ENCODE assay signal across 9 mouse cellular contexts in genomic region chr4:21930971-21931771, GRCm38 (mm10). TPM values are rescaled to one million over a fixed set of nuclear protein-coding genes. Genes with fewer than 3 reads are reported as not detected.
DNase-seq lines count a peak whose midpoint lies in the region; ATAC-seq lines count a peak whose summit lies in the region.
"Had no signal": no experiment of that assay in that cellular context is flagged by ENCODE, and none has a peak within 500 bp of the region (broad histone marks: within the 10 kb centered on the region; RNA-seq: fewer than 3 reads in every experiment).

TSS of gene Faxc (plus strand) at chr4:21931329.

- no peaks in the 10 kb centered on the region for H3K27me3 ChIP-seq in embryonic facial prominence, embryonic 14.5 days (replicated peaks; ENCODE audit: control insufficient read depth, insufficient read depth, low read length)
- no peaks in the 10 kb centered on the region for H3K27me3 ChIP-seq in limb, embryonic 13.5 days
- no peaks in the 10 kb centered on the region for H3K27me3 ChIP-seq in midbrain, embryonic 16.5 days (ENCODE audit: control insufficient read depth, insufficient read depth, low read depth, low read length)

- peak; percentile 79 for DNase-seq in 3134 (ENCODE audit: extremely low read depth, insufficient read length, low spot score)
- DNase-seq in adrenal gland, postnatal 4 days (ENCODE audit: low spot score in 2 of 2): no peak
- DNase-seq in embryonic facial prominence, embryonic 14.5 days (ENCODE audit: low spot score): peak; percentile 71
- peak; percentile 11 to 24 for DNase-seq in heart, adult 9 months (ENCODE audit: low spot score in 2 of 2)
- DNase-seq in kidney, adult 8-10 months: peak; percentile 2 to 4
- peak; percentile 56 for DNase-seq in testis, postnatal 10 days (ENCODE audit: low spot score)

- peak within 1 kb of the TSS; percentile 84 for H3K27ac ChIP-seq in embryonic facial prominence, embryonic 14.5 days (replicated peaks; ENCODE audit: low read depth, low read length)
- peak within 1 kb of the TSS; percentile 90 for H3K27ac ChIP-seq in limb, embryonic 13.5 days
- H3K27ac ChIP-seq in midbrain, embryonic 16.5 days (ENCODE audit: low read length): peak within 1 kb of the TSS; percentile 100

- WGBS in embryonic facial prominence, embryonic 14.5 days: under 1% methylated on average over 25 of the region's 83 CpGs
- WGBS in limb, embryonic 13.5 days: under 1% methylated on average over 73 of the region's 83 CpGs
- under 1% methylated on average over 74 of the region's 83 CpGs for WGBS in midbrain, embryonic 16.5 days

- no peaks in the 10 kb centered on the region for H3K9me3 ChIP-seq in embryonic facial prominence, embryonic 14.5 days (ENCODE audit: control insufficient read depth, low read length)
- H3K9me3 ChIP-seq in limb, embryonic 13.5 days: no peaks in the 10 kb centered on the region
- no peaks in the 10 kb centered on the region for H3K9me3 ChIP-seq in midbrain, embryonic 16.5 days (replicated peaks; ENCODE audit: control insufficient read depth, low read length, poor library complexity, severe bottlenecking)

- H3K9ac ChIP-seq in embryonic facial prominence, embryonic 14.5 days (ENCODE audit: low read depth, low read length): peak within 1 kb of the TSS; percentile 96
- peak within 1 kb of the TSS; percentile 94 for H3K9ac ChIP-seq in limb, embryonic 13.5 days
- H3K9ac ChIP-seq in midbrain, embryonic 16.5 days (ENCODE audit: low read depth, low read length): peak within 1 kb of the TSS; percentile 100

- H3K4me2 ChIP-seq in embryonic facial prominence, embryonic 14.5 days (ENCODE audit: low read depth, low read length): peak within 1 kb of the TSS; percentile 82
- peak within 1 kb of the TSS; percentile 84 for H3K4me2 ChIP-seq in limb, embryonic 13.5 days (replicated peaks)
- H3K4me2 ChIP-seq in midbrain, embryonic 16.5 days (ENCODE audit: low read length): peak within 1 kb of the TSS; percentile 79

- peak within 1 kb of the TSS; percentile 83 for H3K4me3 ChIP-seq in embryonic facial prominence, embryonic 14.5 days (ENCODE audit: low read depth, low read length)
- peak within 1 kb of the TSS; percentile 77 for H3K4me3 ChIP-seq in limb, embryonic 13.5 days
- H3K4me3 ChIP-seq in midbrain, embryonic 16.5 days (ENCODE audit: low read depth, low read length): peak within 1 kb of the TSS; percentile 95

- H3K4me1 ChIP-seq in embryonic facial prominence, embryonic 14.5 days (ENCODE audit: control insufficient read depth, insufficient read depth, low read length): peaks cover 8% of the 10 kb centered on the region
- H3K4me1 ChIP-seq in limb, embryonic 13.5 days: peaks cover 17% of the 10 kb centered on the region
- peaks cover 31% of the 10 kb centered on the region for H3K4me1 ChIP-seq in midbrain, embryonic 16.5 days (ENCODE audit: control insufficient read depth, insufficient read depth, low read length)

- peak; percentile 88 for ATAC-seq in embryonic facial prominence, embryonic 14.5 days (ENCODE audit: low read depth)
- peak; percentile 90 for ATAC-seq in limb, embryonic 13.5 days (ENCODE audit: low FRiP score, low read depth)
- peak; percentile 87 for ATAC-seq in midbrain, embryonic 16.5 days

- H3K36me3 ChIP-seq in embryonic facial prominence, embryonic 14.5 days (ENCODE audit: control insufficient read depth, insufficient read depth, low read length): no peaks in the 10 kb centered on the region
- H3K36me3 ChIP-seq in limb, embryonic 13.5 days: no peaks in the 10 kb centered on the region
- no peaks in the 10 kb centered on the region for H3K36me3 ChIP-seq in midbrain, embryonic 16.5 days (ENCODE audit: control insufficient read depth, insufficient read depth, low read length)

RNA-seq across cellular contexts. Expression of gene Faxc, which starts in this region (rescaled TPM):
- 10 to 100 TPM; 12.6 to 13.5 TPM for total RNA-seq in adrenal gland, postnatal 4 days (2021)
- polyA plus RNA-seq in embryonic facial prominence, embryonic 14.5 days (2014; fragmentation: Nextera tagmentation; extraction: Ambion mirVana): 8.1 and 8.7 TPM in 2 replicates
- 7.3 and 7.4 TPM in 2 replicates for polyA plus RNA-seq in limb, embryonic 13.5 days (2015; fragmentation: Nextera tagmentation; extraction: Ambion mirVana)
- 18.5 and 19.1 TPM in 2 replicates for polyA plus RNA-seq in midbrain, embryonic 16.5 days (2015; fragmentation: Nextera tagmentation; extraction: Ambion mirVana)
- total RNA-seq: MEL had no signal

Comparison
In these comparisons a context has a peak if more than half of its experiments do, and no peak if none do; other contexts are left out.
1. DNase-seq: peak in 3134 (single experiment), embryonic facial prominence, embryonic 14.5 days (single experiment), heart, adult 9 months (2 of 2), kidney, adult 8-10 months (2 of 2) and testis, postnatal 10 days (single experiment); none in adrenal gland, postnatal 4 days (0 of 2).
2. Peak in every context shown above with its lines, with median percentiles within 50 percentile points of each other: ATAC-seq, H3K27ac ChIP-seq, H3K4me2 ChIP-seq, H3K4me3 ChIP-seq and H3K9ac ChIP-seq.